Mouse (Mus musculus): ENCODE results near the gene Mamdc2. TPM values are rescaled to one million over a fixed set of nuclear protein-coding genes. Genes with fewer than 3 reads are reported as not detected.

The Mamdc2 gene
- polyA plus RNA-seq, 1 experiment from 2014 or later: 0.07 TPM

DNA sequence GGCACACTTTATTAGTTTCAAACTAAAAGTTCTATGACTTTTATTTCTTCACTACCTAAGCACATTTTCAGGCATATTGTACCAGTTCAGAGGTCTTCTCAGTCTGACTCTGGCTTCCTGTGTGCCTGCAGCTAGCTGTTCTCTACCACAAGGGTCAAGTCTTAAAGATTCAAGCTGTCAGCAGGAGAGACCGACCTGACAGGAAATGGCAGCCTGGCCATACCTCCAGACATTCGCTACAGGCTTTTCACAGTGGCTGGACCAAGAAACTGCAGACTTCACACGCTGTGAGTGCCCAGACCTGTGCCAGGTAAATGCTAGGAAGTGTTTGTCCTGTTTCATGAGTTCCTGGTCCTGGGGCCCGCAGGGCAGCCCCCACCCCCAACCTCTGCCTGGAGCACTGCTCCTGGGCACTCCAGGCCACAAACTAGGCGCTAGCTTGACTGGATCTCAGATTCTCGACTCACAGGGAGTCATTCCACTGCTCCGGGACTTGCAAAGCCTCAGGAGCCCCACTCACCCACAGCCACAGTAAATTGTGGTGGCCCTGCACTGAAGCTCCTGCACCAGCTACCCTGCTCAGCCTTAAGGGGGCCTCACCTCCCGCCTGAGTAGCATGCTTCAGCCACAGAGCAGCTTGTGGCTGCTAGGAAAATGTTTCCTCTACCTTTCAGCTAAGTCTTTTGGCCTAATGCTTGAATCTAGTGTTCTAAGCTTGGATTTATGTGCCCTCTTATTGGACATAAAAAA lies 166.2 kb downstream of the Mamdc2 start:
- no peak for DNase-seq (ENCODE audit: low spot score)

DNA sequence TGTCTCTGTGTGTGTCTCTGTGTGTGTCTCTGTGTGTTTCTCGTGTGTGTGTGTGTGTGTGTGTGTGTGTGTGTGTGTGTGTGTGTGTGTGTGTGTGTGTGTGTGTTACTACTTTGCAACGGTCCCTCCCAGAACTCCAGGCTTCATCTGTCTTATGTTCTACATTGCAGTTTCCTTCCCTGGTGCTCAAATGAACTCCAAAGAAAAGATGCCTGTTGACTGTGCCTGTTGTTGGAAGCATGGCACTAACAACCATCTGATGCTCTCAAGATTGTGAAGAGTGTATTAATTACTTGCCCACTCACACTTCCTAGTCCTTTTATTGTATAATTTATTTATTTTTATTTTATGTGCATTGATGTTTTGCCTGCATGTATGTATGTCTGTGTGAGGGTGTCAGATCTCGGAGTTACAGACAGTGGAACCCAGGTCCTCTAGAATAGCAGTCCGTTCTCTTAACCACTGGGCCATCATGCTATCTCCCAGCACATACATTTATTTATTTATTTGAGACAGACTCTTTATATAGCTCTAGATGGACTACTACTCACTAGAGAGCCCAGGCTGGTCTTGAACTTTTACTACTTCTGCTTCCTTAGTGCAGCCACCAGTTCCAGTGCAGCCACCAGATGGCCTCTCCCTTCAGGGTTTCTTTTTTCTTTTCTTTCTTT lies 174.1 kb downstream of the Mamdc2 start:
- DNase-seq (ENCODE audit: low spot score): no peak

DNA sequence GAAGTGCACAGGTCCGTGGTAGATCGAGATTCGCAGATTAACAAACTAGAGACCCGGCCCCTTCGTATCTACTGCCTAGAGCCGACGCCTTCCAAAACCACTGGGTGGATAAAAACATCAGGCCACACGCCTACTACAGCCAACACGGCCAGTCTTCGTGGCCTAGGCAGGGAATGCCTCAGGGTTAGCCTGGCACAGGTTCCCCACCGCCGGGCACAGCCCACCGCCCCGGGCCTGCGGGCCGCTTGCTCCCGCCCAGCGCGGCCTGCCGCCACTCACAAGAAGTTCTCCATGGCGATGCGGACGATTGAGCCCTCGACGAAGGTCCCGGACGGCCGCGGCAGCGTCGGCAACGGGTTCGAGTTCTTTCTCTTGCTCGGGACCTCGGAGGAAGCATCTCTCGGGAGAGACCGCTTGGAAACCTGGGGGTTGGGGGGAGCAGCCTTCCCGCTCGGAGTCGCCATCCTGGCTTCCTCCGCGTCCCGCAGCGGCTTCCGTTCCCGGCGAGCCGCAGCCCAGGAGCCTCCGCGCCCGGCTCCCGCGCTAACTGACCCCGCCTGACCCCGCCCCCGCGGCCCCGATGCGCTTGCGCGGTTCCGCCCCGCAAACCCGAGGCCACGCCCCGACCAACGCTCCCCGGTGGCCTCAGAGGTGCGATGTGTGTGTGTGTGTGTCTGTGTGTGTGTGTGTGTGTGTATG lies 174.7 kb downstream of the Mamdc2 start, which contains the start of gene Smc5:
TSS of gene Smc5 (minus strand) at position 543 of the 699 bp plus-strand sequence.
- peak; percentile 89 for DNase-seq (ENCODE audit: low spot score)

DNA sequence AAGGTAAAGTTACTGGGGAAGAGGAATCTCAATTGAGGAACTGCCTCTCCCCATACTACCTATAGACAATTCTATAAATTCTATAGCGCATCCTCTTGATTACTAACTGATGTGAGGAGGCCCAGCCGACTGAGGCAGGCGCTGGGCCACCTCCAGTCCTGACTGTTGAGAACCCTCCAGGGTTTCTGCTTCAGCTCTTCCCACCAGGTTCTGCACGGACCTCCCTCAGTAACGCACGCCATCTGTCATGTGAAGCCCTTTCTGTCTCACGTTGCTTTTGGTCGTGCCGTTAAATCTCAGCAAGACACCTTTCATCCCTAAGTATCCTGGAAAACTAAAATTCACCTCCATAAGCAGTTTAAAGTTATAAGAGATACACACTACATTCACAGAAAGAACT lies 191.5 kb downstream of the Mamdc2 start:
- DNase-seq (ENCODE audit: low spot score): no peak

Other genes starting within 250 kb of the Mamdc2 start
- 26.9 and 27.9 TPM in 2 replicates for gene Smc5, start 174.5 kb downstream of the Mamdc2 start, polyA plus RNA-seq (2015; fragmentation: Nextera tagmentation; extraction: Ambion mirVana)
- 0.24 and 0.38 TPM in 2 replicates for gene 1700028P14Rik, start 204.4 kb upstream of the Mamdc2 start, polyA plus RNA-seq (2015; fragmentation: Nextera tagmentation; extraction: Ambion mirVana)
- gene Ptar1, start 239.0 kb upstream of the Mamdc2 start, polyA plus RNA-seq (2015; fragmentation: Nextera tagmentation; extraction: Ambion mirVana): 4.2 and 5.9 TPM in 2 replicates